Mouse (Mus musculus) stomach, postnatal 0 days (tissue): Measurements from ENCODE around the gene Zmat1. TPM values are rescaled to one million over a fixed set of nuclear protein-coding genes. Genes with fewer than 3 reads are reported as not detected.
"Not testable (repeated sequence)": the region's sequence is repeated elsewhere in the genome, so short reads cannot be mapped to it uniquely, and the experiment has no call there.

Source experiments
- ATAC-seq: fragments of 200-750 bp; cut with Nextera tagmentation; 2 replicates; pipeline ENCODE4 v1.8.0; 2017; ENCODE audit not compliant: low FRiP score, low TSS enrichment
- DNase-seq: peaks from one replicate; pipeline ENCODE4 v3.0.0-alpha.2; 2016; ENCODE audit warnings: low spot score
- H3K27ac ChIP-seq: fragments of 300-500 bp; sonication (generic); replicated peaks from 2 replicates; pipeline ENCODE4 v1.5.1; 2014; ENCODE audit warnings: mild to moderate bottlenecking, control low read depth
- H3K27me3 ChIP-seq: fragments of 300-500 bp; sonication (generic); 2 replicates; pipeline ENCODE4 v1.6.1; 2014; ENCODE audit warnings: low read length; ENCODE audit not compliant: control insufficient read depth, insufficient read depth
- H3K36me3 ChIP-seq: fragments of 300-500 bp; sonication (generic); 2 replicates; pipeline ENCODE4 v1.6.1; 2014; ENCODE audit warnings: low read length, mixed read lengths; ENCODE audit not compliant: control insufficient read depth, insufficient read depth
- H3K4me1 ChIP-seq: fragments of 300-500 bp; sonication (generic); replicated peaks from 2 replicates; pipeline ENCODE4 v1.6.1; 2014; ENCODE audit warnings: antibody characterized with exemption; ENCODE audit not compliant: control insufficient read depth, insufficient read depth
- H3K4me2 ChIP-seq: fragments of 300-500 bp; sonication (generic); replicated peaks from 2 replicates; pipeline ENCODE4 v1.6.1; 2014; ENCODE audit warnings: low read depth, mild to moderate bottlenecking, control low read depth, moderate library complexity
- H3K4me3 ChIP-seq: fragments of 300-500 bp; sonication (generic); 2 replicates; pipeline ENCODE4 v1.5.1; 2014; ENCODE audit warnings: low read depth, low read length, control low read depth
- H3K9ac ChIP-seq: fragments of 300-500 bp; sonication (generic); 2 replicates; pipeline ENCODE4 v1.6.1; 2014; ENCODE audit warnings: mild to moderate bottlenecking, low read length, control low read depth, mixed read lengths
- H3K9me3 ChIP-seq: fragments of 300-500 bp; sonication (generic); 2 replicates; pipeline ENCODE4 v1.6.1; 2016; ENCODE audit warnings: low read length; ENCODE audit not compliant: control insufficient read depth
- CTCF ChIP-seq: IDR thresholded peaks from 2 replicates; pipeline ENCODE4 v1.5.1; 2016; ENCODE audit warnings: antibody characterized with exemption, low read depth, mild to moderate bottlenecking, moderate library complexity
- EP300 ChIP-seq: optimal IDR thresholded peaks from 2 replicates; pipeline ENCODE3; 2016; ENCODE audit warnings: antibody characterized with exemption
- WGBS: fragments of 180-500 bp; shearing (Covaris S2); extraction: QIAGEN DNeasy Blood & Tissue Kit; methylation state at CpG from one replicate; pipeline ENCODE4 v1.1.7; 2014; 5-methylcytosine and 5-hydroxymethylcytosine counted together
- polyA plus RNA-seq: library from polyadenylated mRNA; unstranded; fragments of >200 nt; fragmentation: Nextera tagmentation; extraction: Ambion mirVana; gene quantifications from 2 replicates; pipeline ENCODE4 v1.2.1, GENCODE M21; 2015

Zmat1 gene
- polyA plus RNA-seq: 2.2 TPM in 2 replicates

DNA sequence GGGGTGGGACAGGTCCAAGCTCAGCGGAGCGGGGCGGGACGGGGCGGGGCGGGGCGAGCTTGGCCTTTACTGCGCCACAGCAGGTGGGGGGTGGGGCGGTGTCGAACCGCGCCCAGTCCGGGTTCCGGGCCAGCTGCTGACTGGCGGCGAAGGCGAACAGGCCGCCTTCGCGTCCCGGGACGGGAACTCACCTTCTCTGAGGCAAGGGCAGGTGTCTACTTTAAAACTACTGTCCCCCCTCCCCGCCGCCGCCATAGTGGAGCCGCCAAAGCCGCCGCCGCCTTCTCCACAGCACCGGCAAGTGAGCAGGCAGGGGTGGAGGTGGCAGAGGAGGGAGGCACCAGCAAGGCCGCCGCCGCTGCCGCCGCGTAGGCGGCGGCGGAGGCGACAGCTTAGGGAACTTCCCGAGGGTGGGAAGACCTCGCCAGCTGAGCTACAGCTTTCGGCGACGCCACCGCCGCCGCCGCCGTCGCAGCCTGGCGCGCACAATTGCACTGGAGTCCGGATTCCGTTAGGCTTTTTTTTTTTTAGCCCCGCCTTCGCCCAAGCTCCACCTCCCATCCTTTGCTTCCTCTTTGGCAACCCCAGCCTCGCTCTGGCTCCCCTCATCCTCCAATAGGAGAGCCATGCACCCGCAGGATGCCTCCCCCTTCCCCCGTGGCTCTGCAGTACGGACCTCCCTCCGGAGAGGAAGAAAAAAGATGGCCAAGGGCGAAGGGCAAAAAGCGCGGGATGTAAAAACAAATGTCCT lies at the start of gene Zmat1:
TSS of gene Zmat1 (minus strand) at position 490 of the 751 bp plus-strand sequence.
- no peaks in the 10 kb centered on the region for H3K4me1 ChIP-seq

DNA sequence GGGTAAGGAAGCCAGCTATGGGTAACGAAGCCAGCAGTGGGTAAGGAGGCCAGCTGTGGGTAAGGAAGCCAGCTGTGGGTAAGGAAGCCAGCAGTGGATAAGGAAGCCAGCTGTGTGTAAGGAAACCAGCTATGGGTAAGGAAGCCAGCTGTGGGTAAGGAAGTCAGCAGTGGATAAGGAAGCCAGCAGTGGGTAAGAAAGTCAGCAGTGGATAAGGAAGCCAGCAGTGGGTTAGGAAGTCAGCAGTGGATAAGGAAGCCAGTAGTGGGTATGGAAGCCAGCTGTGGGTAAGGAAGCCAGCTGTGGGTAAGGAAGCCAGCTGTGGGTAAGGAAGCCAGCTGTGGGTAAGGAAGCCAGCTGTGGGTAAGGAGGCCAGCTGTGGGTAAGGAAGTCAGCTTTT lies 44.9 kb upstream of the Zmat1 start:
- H3K4me3 ChIP-seq, H3K9me3 ChIP-seq, H3K27me3 ChIP-seq, DNase-seq, H3K36me3 ChIP-seq, H3K4me1 ChIP-seq, H3K9ac ChIP-seq, H3K4me2 ChIP-seq, H3K27ac ChIP-seq, ATAC-seq: not testable (repeated sequence)
- WGBS: 66% methylated on average over 1 of the region's 1 CpGs

More for the DNA sequence above, at the start of gene Zmat1:
- Histone ChIP-seq H3K27ac (peak within 1 kb of the TSS; percentile 93), H3K27me3 (no peaks in the 10 kb centered on the region), H3K36me3 (no peaks in the 10 kb centered on the region), H3K9ac (peak within 1 kb of the TSS; percentile 80), H3K4me3 (peak within 1 kb of the TSS; percentile 59), H3K9me3 (no peaks in the 10 kb centered on the region), H3K4me2 (peak within 1 kb of the TSS; percentile 44)
- DNase-seq: peak; percentile 87
- ATAC-seq: peak; percentile 100
- TF ChIP-seq EP300: no peak
- TF ChIP-seq CTCF: no peak
- WGBS: 13% methylated on average over 44 of the region's 65 CpGs

DNA sequence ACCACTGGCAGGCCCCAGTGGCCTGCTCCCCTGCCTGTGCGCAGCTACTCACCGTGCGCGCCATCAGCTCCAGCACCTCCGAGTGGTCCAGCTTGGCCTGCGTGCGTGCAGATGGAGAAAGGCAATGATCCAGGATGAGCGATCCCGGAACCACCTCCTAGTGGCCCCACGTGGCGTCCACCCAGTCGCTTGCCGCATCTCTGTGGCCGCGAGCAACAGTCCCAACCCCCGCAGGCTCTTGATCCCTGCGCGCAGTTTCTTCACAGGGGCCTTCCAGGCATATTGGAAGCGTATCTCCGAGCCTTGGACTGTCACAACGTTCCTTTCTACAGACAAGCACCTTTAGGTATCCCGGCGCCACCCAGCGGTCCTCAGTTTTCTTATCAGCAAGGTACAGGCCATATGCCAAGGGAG lies 27.0 kb upstream of the Zmat1 start:
- Histone ChIP-seq H3K9ac (no peak overlapping the region), H3K27me3 (no peaks in the 10 kb centered on the region), H3K27ac (no peak overlapping the region), H3K9me3 (no peaks in the 10 kb centered on the region), H3K4me1 (no peaks in the 10 kb centered on the region), H3K36me3 (no peaks in the 10 kb centered on the region), H3K4me3 (no peak overlapping the region), H3K4me2 (peak overlapping the region; percentile 36; the same call in 1 of the 2 replicates)
- TF ChIP-seq CTCF (no peak; the same call in 1 of the 2 replicates), EP300 (no peak)
- DNase-seq (no peak), ATAC-seq (no peak)
- 13% methylated on average over 24 of the region's 24 CpGs for WGBS

DNA sequence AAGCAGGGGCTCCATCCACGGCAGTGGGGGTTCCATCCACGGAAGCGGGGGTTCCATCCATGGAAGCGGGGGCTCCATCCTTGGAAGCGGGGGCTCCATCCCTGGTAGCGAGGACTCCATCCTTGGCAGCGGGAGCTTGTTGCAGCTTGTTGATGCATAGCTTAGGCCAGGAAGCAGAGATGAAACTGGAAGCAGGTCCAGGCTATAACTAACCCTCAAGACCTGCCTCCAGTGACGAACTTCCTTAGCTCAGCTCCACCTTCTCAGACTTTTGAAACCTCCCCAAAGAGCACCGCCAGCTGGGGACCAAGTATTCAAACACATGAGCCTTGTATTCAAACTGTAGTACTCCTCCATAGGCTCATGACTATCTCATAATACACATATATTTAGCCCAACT lies 16.1 kb upstream of the Zmat1 start:
- 74% methylated on average over 9 of the region's 9 CpGs for WGBS
- Histone ChIP-seq H3K4me2 (no peak overlapping the region), H3K4me1 (no peaks in the 10 kb centered on the region), H3K36me3 (no peaks in the 10 kb centered on the region), H3K9ac (no peak overlapping the region), H3K27me3 (no peaks in the 10 kb centered on the region), H3K27ac (no peak overlapping the region), H3K4me3 (no peak overlapping the region), H3K9me3 (no peaks in the 10 kb centered on the region)
- ATAC-seq: no peak
- no peak for DNase-seq
- TF ChIP-seq EP300: no peak
- TF ChIP-seq CTCF: no peak

DNA sequence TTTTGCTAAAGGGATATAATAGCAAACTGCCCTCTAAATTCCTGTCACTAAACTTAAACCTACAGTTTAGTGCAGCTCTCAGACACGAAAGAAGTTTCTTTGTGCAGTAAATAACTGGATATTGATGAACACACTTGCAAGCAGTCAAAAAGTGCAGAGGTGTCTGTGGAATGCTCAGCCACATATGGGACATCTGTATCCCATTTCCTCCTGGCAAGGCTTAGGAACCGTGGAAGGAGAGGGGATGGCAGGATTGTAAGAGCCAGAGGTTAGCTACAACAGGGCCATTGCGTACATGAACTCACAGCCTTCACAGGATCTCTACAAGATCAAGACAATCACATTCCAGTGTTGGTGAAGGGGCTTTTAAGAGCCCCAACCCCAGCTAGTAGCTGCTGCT lies 2.4 kb upstream of the Zmat1 start:
- DNase-seq (no peak), ATAC-seq (no peak)
- Histone ChIP-seq H3K4me3 (no peak overlapping the region), H3K4me1 (no peaks in the 10 kb centered on the region), H3K9ac (no peak overlapping the region), H3K36me3 (no peaks in the 10 kb centered on the region), H3K27me3 (no peaks in the 10 kb centered on the region), H3K9me3 (no peaks in the 10 kb centered on the region), H3K27ac (no peak overlapping the region), H3K4me2 (no peak overlapping the region)
- TF ChIP-seq CTCF: no peak
- TF ChIP-seq EP300: no peak
- 51% methylated on average over 3 of the region's 3 CpGs for WGBS

DNA sequence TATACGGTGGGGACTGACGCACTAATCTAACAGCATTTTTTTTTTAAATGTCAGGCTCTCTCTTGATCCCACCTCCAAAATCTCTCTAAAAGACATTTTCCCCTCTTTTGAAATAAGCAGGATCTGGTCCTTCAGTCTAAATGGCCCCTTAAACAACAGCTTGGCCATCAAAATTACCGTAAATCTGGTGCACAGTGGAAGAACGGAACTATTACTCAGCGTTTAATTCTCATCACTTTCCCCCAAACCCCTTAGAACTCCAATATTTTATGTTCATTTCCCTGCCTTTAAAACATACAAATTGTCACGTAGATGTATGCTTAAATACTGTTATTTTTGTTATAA lies 434 bp upstream of the Zmat1 start:
- no peak overlapping the region for H3K27ac ChIP-seq
- DNase-seq (no peak), ATAC-seq (no peak)
- no peaks in the 10 kb centered on the region for H3K36me3 ChIP-seq
- H3K9me3 ChIP-seq: no peaks in the 10 kb centered on the region
- no peaks in the 10 kb centered on the region for H3K27me3 ChIP-seq
- H3K9ac ChIP-seq: no peak overlapping the region
- H3K4me1 ChIP-seq: no peaks in the 10 kb centered on the region
- WGBS: 31% methylated on average over 6 of the region's 6 CpGs
- peak overlapping the region; percentile 44 for H3K4me2 ChIP-seq
- TF ChIP-seq EP300 (no peak), CTCF (no peak)
- H3K4me3 ChIP-seq: peak overlapping the region; percentile 59
